Mouse (Mus musculus): ENCODE measurements around the gene Tmem178b.

Gene Tmem178b

DNA sequence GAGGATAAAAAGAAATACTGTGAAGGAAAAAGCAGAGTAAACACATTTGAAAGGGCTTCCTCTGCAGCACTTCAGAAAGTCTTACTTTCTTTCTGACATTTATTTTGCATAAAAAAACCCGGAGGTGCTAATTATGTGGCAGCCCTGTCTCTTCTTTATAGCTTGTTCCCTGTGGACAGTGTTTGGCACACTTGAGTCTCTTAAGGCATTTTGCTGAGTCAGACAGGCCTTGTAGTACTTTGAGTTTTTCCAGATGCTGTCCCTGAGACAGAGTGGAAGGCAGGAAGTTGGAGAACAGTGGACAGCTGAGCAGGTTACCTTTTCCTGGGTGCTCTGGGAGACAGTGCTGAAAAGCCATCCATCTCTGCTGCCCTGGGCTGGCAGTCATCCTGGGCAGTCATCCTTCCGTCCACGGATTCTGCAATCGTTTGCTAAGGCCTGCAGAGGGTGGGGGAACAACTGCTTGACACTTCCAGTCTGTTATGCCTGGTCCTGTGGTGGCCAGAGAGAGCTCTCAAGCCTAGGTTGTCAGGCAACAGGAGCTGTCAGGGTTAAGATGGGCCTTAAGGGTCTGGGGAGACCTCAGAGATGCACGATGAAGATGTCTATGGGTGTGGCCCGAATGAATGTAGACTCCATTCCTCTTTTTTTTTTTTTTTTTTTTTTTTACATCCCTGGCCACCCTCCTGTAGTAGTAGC, 46.1 kb downstream of the Tmem178b start:
- DNase-seq = no peak

DNA sequence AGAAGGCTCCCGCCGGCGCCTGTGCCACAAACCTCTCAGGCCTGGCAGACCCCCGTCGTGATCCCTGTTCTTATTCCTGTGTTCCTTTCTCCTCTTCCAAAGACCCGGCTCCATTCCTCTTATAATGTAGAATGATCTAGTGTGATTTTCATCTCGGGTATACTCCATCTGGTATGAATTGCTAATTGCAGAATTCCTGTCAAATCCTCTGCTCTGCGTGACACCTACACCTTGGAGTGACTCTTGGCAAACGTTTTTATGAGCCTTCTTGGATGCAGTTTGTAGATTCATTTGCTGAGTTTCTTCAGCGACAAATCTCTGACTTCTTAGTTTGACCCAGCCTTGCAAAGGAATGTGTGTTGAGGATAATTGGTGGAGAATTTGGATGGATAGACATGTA, 53.4 kb downstream of the Tmem178b start:
- no peak for DNase-seq

DNA sequence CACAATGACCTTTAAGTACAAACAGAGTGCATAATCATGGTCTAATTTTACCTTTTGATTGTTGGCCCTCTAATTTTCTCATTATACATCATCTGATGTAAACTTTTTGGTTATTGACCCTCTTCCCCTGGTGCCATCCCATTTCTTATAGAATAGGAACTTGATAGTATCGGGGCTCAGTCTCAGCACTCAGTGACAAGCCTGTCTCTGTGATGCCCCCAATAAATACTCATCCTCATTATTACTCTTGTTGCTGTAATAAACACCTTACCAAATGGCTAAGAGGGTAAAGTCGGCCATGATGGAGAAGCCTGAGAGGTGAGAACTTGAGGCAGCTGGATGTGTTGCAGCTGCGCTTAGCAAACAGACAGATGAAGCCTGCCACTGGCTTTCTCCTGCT, 63.5 kb downstream of the Tmem178b start:
- no peak for DNase-seq

DNA sequence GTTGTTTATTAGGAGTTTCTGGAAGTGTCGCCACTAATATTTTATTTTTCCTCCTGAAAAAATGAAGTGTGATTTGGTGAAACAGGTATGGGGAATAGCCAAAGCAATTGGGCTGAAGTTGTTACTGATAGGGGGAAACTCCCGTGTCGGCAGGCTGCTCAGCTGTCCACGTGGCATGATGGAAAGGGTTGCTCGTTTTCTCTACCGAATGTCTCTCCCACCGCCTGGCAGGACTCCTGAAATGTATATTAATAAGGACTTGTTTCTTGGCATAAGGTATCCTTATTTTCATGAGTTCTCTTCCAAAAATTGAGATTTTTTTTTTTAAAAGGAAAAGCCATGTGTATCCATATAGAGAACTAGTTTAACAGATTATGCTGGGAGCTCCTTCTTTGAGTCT, 67.8 kb downstream of the Tmem178b start:
- DNase-seq = no peak

DNA sequence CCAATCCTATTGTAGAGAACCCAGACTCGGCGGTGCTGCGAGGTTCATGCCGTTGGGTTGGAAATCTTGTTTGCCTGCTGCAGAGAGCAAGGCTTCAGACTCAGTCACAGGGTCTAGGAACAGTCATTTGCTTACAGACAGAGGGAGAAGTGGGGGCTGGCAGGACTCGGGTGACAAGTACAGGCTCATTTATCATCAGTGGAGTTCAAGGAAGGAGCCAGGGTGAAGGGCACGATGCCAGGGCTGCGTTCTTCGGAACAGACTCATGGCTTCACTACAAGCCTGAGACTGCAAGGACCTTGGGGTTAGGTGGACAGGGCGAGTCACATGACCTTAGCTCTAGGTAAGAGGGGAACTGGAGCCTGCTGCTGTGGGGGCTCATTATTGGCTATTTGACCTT, 71.8 kb downstream of the Tmem178b start:
- no peak for DNase-seq

DNA sequence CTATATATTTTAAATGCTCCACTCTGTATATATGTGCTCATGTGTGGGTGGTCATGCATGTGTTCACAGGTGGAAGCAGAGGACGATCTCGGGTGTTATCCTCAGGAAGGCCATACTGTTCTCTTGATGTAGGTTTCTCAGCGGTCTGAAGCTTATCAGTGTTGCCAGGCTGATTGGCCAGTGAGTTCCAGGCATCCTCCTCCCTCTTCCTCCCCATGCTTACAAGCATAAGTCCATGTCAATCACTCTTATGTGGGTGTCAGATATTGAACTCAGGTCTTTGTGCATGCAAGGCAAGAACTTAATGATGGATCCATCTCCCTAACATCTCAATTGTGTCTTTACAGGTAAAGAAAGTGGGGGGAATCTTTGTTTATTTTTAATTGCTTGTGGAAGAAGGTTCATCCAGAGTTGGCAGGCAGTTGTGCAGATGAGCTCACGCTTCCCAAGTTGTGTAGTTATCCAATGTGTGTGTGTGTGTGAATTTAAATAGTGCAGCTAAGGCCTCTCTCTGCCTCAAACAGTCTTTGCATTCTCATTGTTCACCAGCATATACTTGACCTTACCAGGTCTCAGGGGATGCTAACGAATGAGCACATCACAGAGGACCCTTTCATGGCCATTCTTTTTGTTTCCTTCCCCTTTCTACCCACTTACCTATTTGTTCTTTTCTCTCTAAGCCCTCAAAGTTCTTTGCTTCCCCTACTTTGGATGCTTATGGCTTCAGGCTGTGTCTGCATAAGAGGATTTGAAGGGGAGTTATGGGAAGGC, 72.8 kb downstream of the Tmem178b start:
- no peak for DNase-seq

DNA sequence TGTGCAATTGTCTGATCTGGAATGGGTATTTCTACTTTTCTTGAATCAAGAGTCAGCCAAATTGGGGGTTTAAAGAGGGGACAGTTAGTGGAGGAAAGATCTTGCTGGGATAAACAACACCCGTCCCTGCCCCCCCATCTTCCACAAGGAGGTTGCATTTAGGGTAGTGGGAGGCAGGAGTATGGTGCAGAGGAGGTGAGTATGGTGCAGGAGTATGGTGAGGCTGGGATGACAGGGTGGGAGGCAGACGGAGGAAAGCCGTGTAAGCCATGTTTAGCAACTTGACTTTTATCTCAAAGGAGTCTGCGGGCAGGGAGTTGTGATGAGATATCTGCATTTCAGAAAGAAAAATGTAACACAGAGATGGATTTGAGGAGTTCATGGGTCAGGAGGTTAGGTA, 73.5 kb downstream of the Tmem178b start:
- DNase-seq = no peak

DNA sequence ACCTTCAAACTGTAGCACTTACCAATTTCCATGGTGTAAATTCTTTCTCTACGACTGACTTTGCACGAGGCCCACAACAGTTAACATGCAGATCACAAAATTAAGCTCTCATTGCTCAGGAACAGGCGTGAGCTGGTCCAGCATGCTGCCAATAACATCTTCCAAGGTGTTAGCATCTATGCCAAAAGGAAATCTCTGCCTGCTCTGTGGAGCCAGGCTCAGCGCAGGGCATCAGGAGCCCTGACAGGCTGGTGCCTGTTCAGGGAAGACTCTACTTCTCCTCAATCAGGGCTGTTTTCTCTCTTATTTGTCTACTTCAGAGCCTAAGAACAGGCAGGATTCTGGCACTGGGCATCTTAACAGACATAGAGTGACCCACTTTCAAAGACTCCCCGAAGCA, 80.9 kb downstream of the Tmem178b start:
- DNase-seq = no peak

DNA sequence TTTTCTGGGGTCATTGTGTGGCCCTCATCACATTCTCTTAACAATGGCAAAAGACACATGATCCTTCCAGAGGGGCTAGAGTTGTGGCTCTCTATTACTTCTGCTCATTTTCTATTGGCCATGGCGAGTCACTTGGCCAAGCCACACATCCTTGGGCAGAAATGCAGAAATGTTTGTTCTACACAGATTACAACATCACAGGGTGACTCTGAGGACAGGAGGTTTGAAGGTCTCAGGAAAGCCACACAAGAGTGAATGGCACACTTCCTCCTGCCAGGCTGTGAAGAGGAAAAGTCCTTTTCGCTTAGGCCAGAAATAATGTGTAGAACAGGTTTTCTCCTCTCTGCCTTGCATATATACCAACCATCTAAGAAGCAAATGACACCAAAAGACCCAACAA, 82.1 kb downstream of the Tmem178b start:
- no peak for DNase-seq

DNA sequence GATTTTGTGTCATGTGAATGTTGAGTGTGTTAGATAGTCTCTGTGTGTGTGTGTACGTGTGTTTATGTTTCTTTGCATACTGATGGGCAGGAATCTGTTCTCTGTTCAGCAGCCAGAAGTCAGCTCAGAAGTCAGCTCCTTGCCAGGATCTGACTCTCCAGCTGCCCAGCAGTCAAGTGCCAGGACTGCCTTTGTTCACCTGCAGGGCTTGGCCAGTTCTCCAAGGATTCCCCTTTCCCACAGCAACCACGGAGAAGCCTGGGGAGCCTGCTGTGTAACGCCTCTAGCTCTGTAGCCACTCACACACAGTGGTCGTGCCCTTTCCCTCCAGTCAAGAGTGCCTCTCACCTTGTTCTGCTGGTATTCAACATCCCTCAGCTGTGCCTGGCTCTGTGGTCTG, 91.5 kb downstream of the Tmem178b start:
- no peak for DNase-seq

DNA sequence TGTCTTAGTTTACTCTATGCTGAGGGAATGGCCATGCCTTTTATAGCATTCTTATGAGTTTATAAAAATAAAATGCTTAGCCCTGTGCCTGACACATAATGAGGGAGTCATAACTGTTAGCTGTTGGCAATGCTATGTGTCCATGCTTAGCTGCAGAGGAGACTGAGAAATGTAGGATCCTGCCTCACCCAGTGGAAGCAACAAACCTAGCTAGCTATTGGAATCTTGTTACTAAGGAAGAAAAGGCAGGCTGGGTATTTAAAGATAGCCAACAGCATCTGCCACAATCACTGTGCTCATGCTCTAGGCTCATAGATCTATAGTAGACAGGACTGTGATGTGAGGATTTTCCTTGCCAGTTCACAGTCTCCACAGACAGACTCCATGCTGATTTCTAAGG, 97.2 kb downstream of the Tmem178b start:
- DNase-seq = no peak

DNA sequence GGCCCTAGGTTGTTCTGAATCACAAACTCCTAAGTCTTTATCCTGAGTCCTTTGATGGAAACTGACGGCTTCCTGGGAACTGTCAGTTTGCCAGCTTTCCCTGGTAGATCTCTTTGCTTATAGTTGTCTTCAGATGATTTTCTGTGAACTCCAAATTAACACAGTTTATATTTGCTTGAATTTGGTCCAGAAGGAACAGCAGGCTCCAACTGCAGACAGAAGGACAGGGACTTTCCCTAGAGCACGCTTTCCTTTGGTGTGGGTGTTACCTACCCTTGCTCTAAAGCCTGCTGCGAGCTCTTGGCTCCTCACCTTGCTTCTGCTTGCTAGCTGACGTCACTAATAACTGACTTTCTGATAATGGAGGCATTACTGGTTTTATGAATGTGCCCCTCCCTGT, 105.9 kb downstream of the Tmem178b start:
- DNase-seq = no peak

DNA sequence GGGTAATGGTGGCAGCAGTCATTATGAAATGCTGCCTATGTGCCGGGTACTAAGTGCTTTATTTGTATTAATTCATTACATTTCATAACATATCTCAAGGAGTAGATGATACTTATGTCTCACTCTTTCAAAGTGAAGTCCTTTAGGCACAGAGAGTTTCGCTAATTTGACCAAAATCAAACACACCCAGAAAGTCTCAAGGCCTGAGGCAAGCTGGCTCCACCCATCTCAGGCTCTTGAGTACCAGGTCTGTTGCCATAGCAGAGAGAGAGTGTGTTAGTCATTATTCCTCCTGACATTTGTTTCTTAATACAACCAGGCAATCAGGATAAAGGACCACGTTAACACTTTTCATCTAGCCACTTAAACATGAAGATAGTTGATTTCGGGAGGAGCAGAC, 117.7 kb downstream of the Tmem178b start:
- DNase-seq = no peak

DNA sequence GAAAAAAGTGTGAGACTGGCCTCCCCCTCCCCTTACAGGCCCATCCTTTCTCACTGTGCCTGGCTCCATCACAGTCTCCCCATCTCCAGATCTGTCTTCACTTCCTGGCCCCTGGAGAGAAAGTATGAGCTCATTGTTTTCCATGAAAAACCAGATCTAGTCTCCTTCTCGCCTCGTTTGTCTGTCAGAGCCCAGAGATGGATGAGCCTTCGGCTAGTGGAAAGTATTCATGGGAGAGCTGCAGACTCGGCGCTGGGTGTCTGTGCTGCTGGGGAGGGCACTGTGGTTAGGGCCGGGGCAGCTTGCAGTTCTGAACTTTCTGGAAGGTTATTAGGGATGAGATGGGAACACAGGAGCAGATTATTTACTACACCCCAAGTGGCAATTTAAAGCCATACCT, 118.9 kb downstream of the Tmem178b start:
- no peak for DNase-seq

DNA sequence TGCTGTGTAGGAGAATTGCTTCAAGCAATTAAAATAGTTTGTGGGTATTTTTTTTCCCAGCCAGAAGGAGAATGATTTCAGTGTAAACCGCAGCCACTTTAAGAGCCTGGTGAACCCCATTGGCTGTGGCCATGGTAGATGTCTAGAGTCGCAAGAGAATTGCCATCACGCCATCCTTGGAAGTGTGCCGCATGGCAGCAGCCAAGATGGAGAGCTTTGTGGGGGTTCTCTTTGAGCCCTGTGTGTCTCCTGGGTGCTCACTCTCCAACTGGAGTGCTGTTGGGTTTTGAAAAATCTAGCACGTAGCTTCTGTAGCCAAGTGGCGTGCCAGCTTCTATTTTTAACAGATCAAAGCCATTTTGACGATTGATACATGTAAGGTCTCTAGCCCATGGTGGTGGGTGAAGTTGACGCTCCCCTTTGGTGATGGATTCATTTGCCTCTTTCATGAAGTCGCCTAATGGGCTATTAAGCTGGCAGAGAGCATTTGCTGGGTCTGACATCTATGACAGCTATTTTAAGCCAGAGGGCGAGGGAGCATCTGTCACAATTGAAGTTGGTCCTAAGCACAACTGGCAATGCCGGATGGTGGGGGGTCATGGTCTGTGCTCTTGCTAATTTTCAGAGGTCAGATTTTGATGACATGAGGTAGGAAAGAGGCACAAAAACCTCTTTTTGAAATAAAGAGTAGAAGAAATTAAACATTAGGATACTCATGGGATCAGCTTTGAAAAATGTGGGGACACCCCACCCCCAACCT, 133.1 kb downstream of the Tmem178b start:
- DNase-seq = no peak

DNA sequence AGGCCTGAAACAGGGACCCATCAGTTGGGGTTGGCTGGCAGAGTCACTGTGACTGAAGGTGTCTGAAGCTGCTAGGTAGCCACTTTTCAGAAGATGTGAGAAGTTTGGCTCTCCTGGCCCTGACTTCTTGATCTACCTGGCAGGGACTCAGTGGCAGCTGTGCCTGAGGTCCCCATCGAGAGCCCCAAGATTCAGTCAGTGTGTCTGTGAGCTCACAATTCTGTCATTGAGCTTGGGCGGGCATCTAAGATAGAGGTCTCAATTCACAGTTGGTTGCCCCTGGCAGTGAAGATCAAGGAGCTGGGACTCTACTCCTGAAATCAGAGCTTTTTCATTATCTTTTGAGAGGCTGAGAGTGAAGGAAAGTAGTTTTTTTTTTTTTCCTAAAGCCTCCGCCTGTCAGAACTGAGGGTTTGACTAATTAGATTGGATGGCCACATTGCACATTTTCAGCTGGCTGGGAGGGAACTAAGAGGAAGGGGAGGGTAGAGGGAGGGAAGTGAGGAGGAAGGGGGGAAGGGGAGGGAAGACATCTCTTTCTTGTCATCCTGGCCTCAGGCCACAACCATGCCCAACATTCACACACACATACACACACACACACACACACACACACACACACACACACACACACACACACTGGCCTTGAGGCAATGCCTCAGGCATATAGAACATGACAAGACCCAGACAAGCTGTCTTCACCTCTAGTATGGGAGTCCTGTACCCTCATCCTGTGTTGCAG, 135.3 kb downstream of the Tmem178b start:
- no peak for DNase-seq

DNA sequence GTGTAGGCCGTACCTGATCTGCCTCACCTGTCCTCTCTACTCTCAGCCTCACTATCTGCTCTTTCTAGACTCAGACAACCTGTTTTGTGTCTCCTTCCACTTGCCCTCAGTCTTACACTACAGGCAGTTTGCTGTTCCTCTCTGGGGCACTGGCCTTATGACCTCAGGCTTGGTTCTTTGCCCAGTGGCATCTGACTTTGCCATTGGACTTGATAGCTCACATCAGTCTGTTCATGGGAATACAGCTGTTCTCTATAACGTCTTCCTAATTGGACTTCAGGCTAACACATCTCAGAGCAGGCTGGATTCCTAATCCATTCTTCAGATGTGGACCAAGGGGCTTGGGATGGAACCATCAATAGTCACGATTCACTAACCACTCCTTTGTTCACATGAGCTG, 136.6 kb downstream of the Tmem178b start:
- no peak for DNase-seq

DNA sequence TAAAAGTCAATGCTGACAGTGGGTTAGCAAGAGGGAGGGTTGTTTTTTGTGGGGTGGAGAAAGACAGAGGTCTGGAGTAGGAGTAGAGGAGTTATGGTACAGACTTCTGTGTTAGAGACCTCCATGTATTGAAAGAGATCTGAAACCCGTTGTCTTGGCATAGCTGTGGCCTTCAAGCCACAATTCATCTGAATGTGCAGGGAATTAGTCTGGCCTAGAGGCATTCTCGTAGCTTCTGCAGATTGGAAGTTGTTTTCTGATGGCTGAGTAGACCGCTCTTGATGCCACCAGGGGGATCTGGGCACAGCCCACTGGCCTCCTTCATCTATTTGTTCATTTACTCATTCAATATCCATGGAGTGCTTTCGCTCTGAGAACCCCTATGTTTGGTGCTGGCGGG, 138.0 kb downstream of the Tmem178b start:
- DNase-seq = no peak

DNA sequence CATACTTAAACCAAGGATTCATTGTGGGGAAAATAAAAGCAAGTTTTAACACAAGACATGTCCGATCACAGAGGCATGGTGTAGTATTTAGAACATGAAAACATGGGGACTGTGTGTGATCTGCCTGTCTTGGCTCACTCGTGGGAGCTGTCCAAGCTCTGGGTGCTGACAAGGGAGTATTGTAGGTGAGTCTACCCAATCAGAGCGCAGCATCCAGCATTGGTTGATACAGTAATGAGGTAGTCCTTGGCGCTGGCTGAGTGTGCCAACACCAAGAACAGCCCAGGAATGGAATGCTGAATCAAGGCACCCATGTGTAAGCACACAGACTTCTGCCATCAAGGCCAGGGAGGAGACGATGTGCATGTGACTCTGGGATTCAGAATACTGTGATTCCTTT, 138.5 kb downstream of the Tmem178b start:
- peak in 1 of 2 experiments; percentile 21 for DNase-seq

DNA sequence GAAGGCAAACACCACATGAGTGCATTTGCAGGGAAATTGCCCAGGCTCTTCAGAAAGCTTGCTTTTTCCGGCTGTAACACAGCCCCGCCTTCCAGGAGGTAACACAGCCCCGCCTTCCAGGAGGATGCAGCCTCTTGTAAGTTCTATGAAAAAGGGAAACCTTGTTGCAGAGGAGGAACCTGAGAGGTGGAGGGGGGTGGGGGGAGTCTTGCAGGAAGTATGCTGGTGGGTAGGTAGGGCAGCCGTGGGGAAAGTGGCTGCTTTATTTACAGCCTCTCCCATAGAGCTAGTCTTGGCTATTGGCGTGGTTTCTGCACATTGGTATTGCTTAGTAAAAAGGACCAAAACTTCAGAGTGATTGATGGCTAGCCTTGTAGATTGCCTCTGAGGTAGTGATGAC, 140.3 kb downstream of the Tmem178b start:
- DNase-seq = no peak

DNA sequence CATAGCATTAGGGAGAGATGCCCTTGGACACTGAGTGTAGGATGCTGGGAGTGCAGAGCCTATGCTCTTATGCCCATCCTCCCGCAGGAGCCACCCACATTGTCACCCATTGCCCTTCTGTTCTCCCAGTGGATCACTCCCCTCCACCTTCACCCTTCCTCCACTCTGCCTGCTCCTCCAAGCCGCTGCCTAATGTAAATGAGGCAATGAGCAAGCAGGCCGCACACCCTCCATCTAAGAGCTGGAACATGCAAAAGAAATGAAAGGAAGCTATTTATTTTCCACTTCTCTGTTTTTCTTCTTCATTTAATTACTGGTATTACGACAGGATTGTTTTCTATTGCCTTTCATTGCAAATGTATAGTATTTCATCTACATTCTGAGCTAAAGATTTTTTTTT, 142.1 kb downstream of the Tmem178b start:
- no peak for DNase-seq

DNA sequence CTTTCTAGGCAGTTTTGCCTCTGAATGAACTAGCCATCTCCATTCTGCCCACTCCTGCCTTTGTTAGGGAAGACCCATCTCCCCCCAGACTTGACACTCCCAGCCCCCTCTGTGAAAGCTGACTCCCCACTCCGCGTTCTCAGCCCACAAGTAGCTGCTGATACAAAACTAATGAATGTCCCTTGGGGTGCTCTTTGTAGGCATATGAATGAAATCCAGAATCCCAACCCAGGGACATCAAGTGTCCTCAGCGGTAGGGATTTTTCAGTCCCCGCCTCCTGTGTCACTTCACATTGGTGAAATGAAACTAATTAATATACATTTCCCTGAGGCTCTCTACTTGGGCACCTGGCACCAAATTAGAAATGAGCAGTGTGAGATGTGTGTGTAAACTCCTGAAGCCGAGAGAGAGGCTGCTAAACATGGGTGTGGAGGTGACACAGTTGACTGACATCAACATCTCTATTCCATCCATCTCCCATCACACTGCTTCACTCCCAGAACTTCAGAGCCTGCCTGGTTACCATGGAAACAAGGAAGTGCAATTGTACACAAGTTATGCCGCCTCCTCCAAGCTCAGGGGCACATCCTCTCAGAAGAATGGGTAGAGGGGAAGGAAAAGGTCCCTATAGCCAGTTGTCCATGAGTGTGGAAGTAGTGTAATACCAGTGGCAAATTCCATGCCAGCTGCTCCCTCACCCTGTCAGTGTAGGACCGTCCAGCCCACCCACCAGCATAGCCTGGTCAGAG, 142.8 kb downstream of the Tmem178b start:
- no peak for DNase-seq

Measured in kidney, postnatal 36 days (tissue).